Mouse (Mus musculus) forebrain, embryonic 13.5 days (tissue): ENCODE results near the gene Dusp3. TPM values are rescaled to one million over a fixed set of nuclear protein-coding genes. Genes with fewer than 3 reads are reported as not detected.

Experiments
- ATAC-seq: fragments of 200-750 bp; cut with Nextera tagmentation; 2 replicates; pipeline ENCODE4 v1.8.0; 2017
- H3K27ac ChIP-seq: fragments of 300-500 bp; sonication (generic); 2 replicates; pipeline ENCODE4 v1.5.1; 2015; ENCODE audit warnings: inconsistent platforms, mild to moderate bottlenecking, moderate library complexity
- H3K27me3 ChIP-seq: fragments of 300-500 bp; sonication (generic); 2 replicates; pipeline ENCODE4 v1.6.1; 2015; ENCODE audit warnings: mild to moderate bottlenecking, inconsistent platforms
- H3K36me3 ChIP-seq: fragments of 300-500 bp; sonication (generic); 2 replicates; pipeline ENCODE4 v1.6.1; 2015; ENCODE audit warnings: mild to moderate bottlenecking, inconsistent platforms; ENCODE audit not compliant: poor library complexity, severe bottlenecking
- H3K4me1 ChIP-seq: fragments of 300-500 bp; sonication (generic); 2 replicates; pipeline ENCODE4 v1.6.1; 2015; ENCODE audit warnings: inconsistent platforms
- H3K4me2 ChIP-seq: fragments of 300-500 bp; sonication (generic); 2 replicates; pipeline ENCODE4 v1.6.1; 2015; ENCODE audit warnings: inconsistent platforms, mild to moderate bottlenecking, moderate library complexity
- H3K4me3 ChIP-seq: fragments of 300-500 bp; sonication (generic); 2 replicates; pipeline ENCODE4 v1.5.1; 2015; ENCODE audit warnings: mild to moderate bottlenecking, inconsistent platforms
- H3K9ac ChIP-seq: fragments of 300-500 bp; sonication (generic); 2 replicates; pipeline ENCODE4 v1.6.1; 2015; ENCODE audit warnings: mild to moderate bottlenecking, inconsistent platforms
- H3K9me3 ChIP-seq: fragments of 300-500 bp; sonication (generic); replicated peaks from 2 replicates; pipeline ENCODE4 v1.6.1; 2016; ENCODE audit warnings: inconsistent platforms
- WGBS: fragments of 180-500 bp; shearing (Covaris S2); methylation state at CpG from one replicate; pipeline ENCODE4 v1.1.7; 2015; 5-methylcytosine and 5-hydroxymethylcytosine counted together
- polyA plus RNA-seq: library from polyadenylated mRNA; unstranded; fragments of >200 nt; fragmentation: Nextera tagmentation; extraction: Ambion mirVana; gene quantifications from 2 replicates; pipeline ENCODE4 v1.2.1, GENCODE M21; 2015

Dusp3 gene
- 8.5 and 8.7 TPM in 2 replicates for polyA plus RNA-seq

DNA sequence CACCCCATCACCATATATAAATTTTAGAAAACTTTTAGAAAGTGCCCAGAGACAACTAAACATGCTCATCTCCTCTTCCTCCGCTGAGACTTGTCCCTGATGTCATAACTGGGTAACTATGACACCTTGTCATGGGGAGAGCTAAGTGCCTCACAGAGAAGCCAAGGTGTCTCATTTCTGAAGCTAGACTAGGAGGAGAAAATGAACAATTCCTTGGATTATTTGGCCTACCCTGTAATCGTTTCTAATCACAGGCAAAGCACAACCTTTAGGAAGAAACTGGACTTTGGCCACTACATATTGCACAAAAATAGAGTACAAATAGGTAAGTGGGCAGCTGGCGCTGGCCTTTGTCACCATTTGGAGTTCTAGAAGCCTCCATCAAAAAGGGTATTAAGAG is at the start of gene Dusp3:
Dusp3 (minus strand) TSS at position 101 of the 400 bp plus-strand sequence.
- Histone ChIP-seq H3K9me3 (no peaks in the 10 kb centered on the region), H3K27ac (no peak within 1 kb of the TSS), H3K27me3 (no peaks in the 10 kb centered on the region), H3K4me3 (no peak within 1 kb of the TSS), H3K4me2 (no peak within 1 kb of the TSS), H3K9ac (no peak within 1 kb of the TSS), H3K4me1 (peaks cover 27% of the 10 kb centered on the region), H3K36me3 (no peaks in the 10 kb centered on the region)
- ATAC-seq, result no peak
- WGBS, result 77% methylated on average over 3 of the region's 3 CpGs

DNA sequence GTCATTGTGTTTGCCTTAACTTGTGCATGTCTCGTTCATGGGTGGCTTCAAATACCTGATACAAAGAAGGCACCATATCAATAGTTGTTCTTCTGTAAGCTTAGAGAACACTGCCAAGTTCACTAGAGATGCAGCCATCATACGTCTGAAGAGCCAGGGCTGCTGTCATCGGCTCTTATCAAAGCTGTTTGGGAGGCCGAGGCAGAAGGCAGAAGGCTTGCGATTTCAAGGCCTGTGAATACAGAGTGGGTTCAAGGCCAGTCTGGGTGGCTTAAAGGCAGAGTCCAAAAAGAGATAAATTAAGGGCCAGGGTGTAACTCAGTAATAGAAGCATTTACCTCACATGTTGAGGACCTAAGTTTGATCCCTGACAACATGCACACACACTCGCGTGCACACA is 49.5 kb upstream of the Dusp3 start:
- Histone ChIP-seq H3K4me3 (no peak overlapping the region), H3K4me1 (peaks cover under 1% of the 10 kb centered on the region; the same call in 1 of the 2 replicates), H3K9me3 (no peaks in the 10 kb centered on the region), H3K9ac (no peak overlapping the region), H3K4me2 (no peak overlapping the region), H3K27ac (no peak overlapping the region), H3K27me3 (no peaks in the 10 kb centered on the region), H3K36me3 (no peaks in the 10 kb centered on the region)
- 81% methylated on average over 7 of the region's 7 CpGs for WGBS
- ATAC-seq, result no peak

DNA sequence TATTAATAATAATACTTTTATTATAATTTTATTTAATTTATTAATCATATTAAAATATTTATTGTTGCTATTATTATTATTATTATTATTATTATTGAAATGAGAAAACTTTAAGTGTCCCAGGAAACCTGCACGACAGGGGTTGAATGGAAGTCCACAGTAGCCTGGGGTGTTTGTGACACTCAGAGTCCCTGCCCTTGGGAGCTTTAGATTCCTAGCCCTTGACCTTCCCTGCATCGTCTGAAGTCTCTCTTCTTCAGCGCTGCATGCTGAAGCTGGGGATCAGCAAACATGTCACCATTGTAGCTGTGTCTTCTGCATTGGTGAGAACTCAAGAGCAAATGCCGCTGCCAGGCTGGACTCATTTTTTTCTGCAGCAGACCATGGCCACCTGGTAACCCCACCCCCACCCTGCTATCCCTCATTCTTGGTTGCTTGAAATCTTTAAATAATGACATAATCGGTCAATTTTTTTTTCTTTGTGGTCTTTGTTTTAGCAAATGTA is 48.7 kb upstream of the Dusp3 start:
- H3K27me3 ChIP-seq, result no peaks in the 10 kb centered on the region
- no peak overlapping the region for H3K4me2 ChIP-seq
- no peaks in the 10 kb centered on the region for H3K36me3 ChIP-seq
- H3K9me3 ChIP-seq, result no peaks in the 10 kb centered on the region
- H3K4me1 ChIP-seq, result peaks cover 5% of the 10 kb centered on the region; the same call in 1 of the 2 replicates
- no peak overlapping the region for H3K27ac ChIP-seq
- no peak overlapping the region for H3K4me3 ChIP-seq
- H3K9ac ChIP-seq, result no peak overlapping the region
- ATAC-seq, result no peak
- 77% methylated on average over 5 of the region's 5 CpGs for WGBS

DNA sequence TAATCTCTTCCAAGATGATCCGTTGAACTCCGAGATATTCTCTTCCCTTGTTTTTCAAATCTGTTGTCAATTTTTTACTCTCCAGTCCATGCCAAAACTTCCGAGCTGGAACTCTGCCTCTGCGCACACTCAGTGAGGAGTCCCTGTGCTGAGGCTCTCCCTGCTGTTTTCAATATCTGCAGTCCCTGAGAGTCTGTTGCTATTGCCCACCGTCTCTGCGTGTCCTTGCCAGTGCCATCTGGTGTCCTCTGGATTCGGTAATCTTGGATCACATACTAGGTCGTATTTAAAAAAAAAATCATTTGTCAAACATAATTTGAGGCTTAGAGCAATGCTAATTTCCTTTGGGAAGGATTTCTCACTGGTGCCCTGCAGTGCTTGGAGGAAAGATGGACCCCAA is 48.1 kb upstream of the Dusp3 start:
- ATAC-seq, result no peak
- Histone ChIP-seq H3K4me3 (no peak overlapping the region), H3K9ac (no peak overlapping the region), H3K9me3 (no peaks in the 10 kb centered on the region), H3K4me1 (peaks cover 5% of the 10 kb centered on the region; the same call in 1 of the 2 replicates), H3K4me2 (no peak overlapping the region), H3K27ac (peak overlapping the region; percentile 35; the same call in 1 of the 2 replicates), H3K36me3 (no peaks in the 10 kb centered on the region), H3K27me3 (no peaks in the 10 kb centered on the region)
- 62% methylated on average over 8 of the region's 8 CpGs for WGBS

DNA sequence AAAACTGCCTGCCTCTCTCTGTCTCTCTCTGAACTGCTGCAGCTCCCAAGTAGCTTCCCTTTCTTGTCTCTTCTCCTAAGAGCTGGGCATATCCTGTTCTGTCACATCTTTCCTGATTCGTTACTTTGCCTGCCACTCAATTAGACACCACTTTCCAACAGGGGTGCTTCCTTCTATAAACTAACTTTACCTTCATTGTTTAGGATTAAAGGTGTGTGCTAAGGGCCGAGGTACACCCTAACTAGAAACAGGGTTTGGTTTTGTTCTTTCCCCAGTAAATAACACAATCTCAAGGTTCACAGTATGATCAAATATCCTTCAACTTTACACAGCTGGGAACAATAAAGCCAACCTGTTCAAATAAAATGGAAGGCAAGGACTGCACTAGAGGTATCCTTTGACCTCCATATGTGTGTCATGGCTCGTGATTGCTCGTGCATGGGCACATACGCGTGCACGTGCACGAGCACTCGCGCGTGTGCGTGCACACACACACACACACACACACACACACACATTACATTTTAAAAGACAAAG is 46.3 kb upstream of the Dusp3 start:
- ATAC-seq, result no peak
- peaks cover 8% of the 10 kb centered on the region for H3K4me1 ChIP-seq
- H3K36me3 ChIP-seq, result no peaks in the 10 kb centered on the region
- H3K9ac ChIP-seq, result no peak overlapping the region
- no peak overlapping the region for H3K4me2 ChIP-seq
- no peak overlapping the region for H3K4me3 ChIP-seq
- 93% methylated on average over 12 of the region's 12 CpGs for WGBS
- H3K9me3 ChIP-seq, result no peaks in the 10 kb centered on the region
- no peak overlapping the region for H3K27ac ChIP-seq
- no peaks in the 10 kb centered on the region for H3K27me3 ChIP-seq

DNA sequence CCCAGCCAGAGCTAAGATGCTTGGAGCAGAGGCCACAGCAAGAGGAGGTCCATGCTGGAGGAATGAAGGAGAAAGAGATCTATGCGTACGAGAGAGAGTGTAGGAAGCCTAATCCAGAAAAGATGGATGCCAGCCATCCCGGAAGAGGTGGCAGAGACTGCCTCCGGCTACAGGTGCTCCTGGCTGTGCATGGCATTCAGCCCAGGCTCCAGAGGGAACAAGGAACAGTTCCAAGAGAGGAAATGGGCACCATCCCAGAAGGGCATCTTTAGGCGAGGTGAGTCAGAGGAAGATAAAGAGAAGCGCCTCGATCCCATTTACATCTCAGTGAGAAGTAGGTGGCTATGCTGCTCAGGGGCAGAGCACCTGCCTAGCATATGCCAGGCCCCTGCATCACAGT is 44.3 kb upstream of the Dusp3 start:
- Histone ChIP-seq H3K36me3 (no peaks in the 10 kb centered on the region), H3K27ac (no peak overlapping the region), H3K9me3 (no peaks in the 10 kb centered on the region), H3K4me3 (no peak overlapping the region), H3K27me3 (no peaks in the 10 kb centered on the region), H3K4me2 (no peak overlapping the region), H3K9ac (no peak overlapping the region), H3K4me1 (peaks cover 18% of the 10 kb centered on the region)
- 72% methylated on average over 7 of the region's 7 CpGs for WGBS
- no peak for ATAC-seq

DNA sequence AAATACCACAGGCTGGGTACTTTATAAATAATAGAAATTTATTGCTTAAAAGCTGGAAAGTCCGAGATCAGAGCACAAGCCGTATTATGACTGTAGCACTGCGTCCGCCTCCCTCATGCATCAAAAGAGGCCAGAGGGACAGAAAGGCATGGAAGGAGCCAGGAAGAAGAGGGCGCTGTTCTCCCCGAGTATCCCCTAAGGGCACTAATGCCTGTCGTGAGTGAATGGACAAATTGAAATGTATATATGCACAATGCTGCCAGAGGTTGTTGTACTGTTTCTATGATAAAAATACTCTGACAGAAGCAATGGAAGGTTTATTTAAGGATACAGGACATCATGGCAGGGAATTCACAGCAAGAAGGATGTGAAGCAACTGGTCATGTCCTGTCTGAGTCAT is 43.2 kb upstream of the Dusp3 start:
- Histone ChIP-seq H3K27me3 (no peaks in the 10 kb centered on the region), H3K4me1 (peaks cover 30% of the 10 kb centered on the region), H3K4me2 (no peak overlapping the region), H3K27ac (no peak overlapping the region), H3K9ac (no peak overlapping the region), H3K9me3 (no peaks in the 10 kb centered on the region), H3K4me3 (no peak overlapping the region), H3K36me3 (no peaks in the 10 kb centered on the region)
- 35% methylated on average over 7 of the region's 7 CpGs for WGBS
- ATAC-seq, result no peak

DNA sequence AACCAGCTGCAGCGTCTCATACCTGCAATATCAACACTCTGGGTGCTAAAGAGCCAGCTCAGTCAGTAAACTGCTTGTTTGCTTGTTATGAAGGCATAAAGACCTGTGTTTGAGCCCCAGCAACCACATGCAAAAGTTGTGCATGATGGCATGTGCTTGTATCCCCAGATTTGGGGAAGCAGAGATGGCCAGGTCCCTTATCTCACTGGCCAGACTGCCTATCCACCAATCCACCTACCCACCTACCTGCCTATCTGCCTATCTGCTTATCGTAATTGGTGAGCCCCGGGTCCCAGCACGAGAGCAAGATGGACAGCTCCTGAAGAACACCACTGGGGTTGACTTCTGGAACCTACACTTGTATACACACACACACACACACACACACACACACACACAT is 42.5 kb upstream of the Dusp3 start:
- 85% methylated on average over 4 of the region's 4 CpGs for WGBS
- ATAC-seq, result no peak
- Histone ChIP-seq H3K4me3 (no peak overlapping the region), H3K27ac (no peak overlapping the region), H3K4me2 (no peak overlapping the region), H3K9ac (no peak overlapping the region; the same call in 1 of the 2 replicates), H3K9me3 (no peaks in the 10 kb centered on the region), H3K4me1 (peaks cover 36% of the 10 kb centered on the region), H3K36me3 (no peaks in the 10 kb centered on the region), H3K27me3 (no peaks in the 10 kb centered on the region)

DNA sequence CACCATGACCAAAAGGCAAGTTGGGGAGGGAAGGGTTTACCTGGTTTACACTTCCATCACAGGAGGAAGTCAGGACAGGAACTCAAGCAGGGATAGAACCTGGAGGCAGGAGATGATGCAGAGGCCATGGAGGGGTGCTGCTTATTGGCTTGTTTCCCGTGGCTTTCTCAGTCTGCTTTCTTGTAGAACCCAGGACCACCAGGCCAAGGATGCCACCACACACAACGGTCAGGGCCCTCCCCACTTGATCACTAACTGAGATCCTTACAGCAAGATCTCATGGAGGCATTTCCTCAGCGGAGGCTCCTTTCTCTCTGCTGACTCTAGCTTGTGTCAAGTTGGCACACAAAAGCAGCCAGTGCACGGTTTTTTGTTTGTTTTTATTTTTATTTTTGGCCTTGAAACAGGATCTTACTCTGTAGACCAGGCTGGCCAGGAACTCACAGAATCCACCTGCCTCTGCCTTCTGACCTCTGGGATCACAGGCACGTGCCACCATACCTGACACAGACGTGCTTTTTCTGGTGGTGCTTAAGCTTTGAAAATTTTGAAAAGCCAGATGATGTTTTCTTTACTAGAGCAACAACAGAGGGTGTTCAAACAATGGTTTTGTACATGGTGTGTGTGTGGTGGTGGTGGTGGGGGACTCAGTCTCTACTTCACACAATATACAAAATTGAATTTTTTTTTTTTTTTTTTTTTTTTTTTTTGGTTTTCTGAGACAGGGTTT is 41.4 kb upstream of the Dusp3 start, which contains the start of gene Mpp3:
Mpp3 (minus strand) TSS at position 375 of the 730 bp plus-strand sequence.
- H3K27me3 ChIP-seq, result no peaks in the 10 kb centered on the region
- WGBS, result 64% methylated on average over 6 of the region's 6 CpGs
- H3K9me3 ChIP-seq, result no peaks in the 10 kb centered on the region
- no peak for ATAC-seq
- H3K36me3 ChIP-seq, result peaks cover 10% of the 10 kb centered on the region
- peaks cover 44% of the 10 kb centered on the region for H3K4me1 ChIP-seq
- H3K27ac ChIP-seq, result peak within 1 kb of the TSS; percentile 91
- peak within 1 kb of the TSS; percentile 82 for H3K9ac ChIP-seq
- peak within 1 kb of the TSS; percentile 76 for H3K4me2 ChIP-seq
- H3K4me3 ChIP-seq, result peak within 1 kb of the TSS; percentile 66

DNA sequence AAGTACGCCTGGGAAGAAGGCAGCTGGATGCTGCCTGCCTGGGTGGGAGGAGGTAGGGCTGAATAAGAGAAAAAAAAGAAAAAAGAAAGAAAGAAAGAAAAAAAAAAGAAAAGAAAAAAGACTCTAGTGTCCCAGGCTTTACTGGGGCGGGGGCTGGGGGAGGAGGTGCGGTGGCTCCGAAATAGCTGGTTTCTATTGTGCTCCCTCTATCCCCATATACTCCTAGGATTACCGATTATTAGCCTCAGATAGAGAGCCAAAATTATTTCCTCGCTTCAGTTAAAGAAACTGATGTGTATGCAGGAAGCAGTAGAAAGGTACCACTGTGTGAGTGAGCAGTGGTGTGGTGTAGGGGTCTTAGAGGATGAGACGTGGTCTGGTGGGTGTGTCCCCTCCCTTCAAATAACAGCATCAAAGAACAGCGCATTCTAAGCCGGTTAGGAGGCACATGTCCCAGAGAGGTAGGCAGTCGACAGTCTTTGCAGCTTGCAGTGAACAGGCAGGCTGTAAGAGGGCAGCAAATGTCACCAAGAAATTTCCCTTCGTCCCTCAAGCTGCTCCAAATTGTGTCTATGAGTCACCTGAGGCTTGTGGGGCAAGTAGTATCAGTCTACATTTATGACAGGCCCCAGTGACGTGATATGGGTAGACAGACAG is 40.7 kb upstream of the Dusp3 start:
- ATAC-seq, result peak; percentile 17; the same call in 1 of the 2 replicates
- peak overlapping the region; percentile 76 for H3K4me2 ChIP-seq
- no peaks in the 10 kb centered on the region for H3K9me3 ChIP-seq
- H3K9ac ChIP-seq, result peak overlapping the region; percentile 82
- H3K27ac ChIP-seq, result peak overlapping the region; percentile 91
- H3K4me3 ChIP-seq, result peak overlapping the region; percentile 66
- H3K36me3 ChIP-seq, result peaks cover 16% of the 10 kb centered on the region
- H3K4me1 ChIP-seq, result peaks cover 44% of the 10 kb centered on the region
- 3% methylated on average over 12 of the region's 12 CpGs for WGBS
- no peaks in the 10 kb centered on the region for H3K27me3 ChIP-seq

DNA sequence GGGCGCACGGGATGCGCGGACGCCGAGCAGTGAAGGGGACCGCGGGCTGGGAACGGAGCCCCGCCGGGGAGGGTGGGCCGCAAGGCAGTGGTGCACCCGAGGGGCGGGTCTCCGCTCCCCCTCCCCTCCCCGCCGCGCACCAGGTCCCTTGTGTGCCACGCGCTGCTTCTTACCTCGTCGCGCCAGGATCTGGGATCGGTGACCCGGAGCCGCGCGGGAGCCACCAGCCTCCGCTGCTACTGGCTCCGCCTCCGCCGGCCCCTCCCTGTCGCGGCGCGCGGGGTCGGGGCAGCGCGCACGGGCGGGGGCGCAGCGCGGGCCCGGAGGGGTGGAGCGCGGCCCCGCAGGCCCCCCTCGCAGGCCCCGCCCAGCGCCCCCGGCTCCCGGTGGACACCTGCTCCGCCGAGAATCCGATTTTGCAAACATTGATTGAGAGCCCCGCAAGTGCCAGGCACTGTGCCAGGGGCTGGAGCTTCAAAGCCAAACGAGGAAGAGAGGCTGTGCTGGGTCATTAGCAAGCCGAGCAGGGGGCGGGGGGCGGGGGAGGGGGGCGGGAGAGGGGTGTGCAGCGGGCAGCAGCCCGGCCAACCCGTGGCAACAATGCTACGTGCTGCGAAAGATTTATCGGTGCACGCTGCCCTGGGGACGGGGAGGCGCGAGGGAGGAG is 40.0 kb upstream of the Dusp3 start:
- Histone ChIP-seq H3K27ac (peak overlapping the region; percentile 91), H3K4me2 (peak overlapping the region; percentile 76), H3K9me3 (no peaks in the 10 kb centered on the region), H3K9ac (peak overlapping the region; percentile 82), H3K4me1 (peaks cover 44% of the 10 kb centered on the region), H3K4me3 (peak overlapping the region; percentile 66), H3K36me3 (peaks cover 23% of the 10 kb centered on the region), H3K27me3 (no peaks in the 10 kb centered on the region)
- ATAC-seq, result peak; percentile 89
- 0% methylated on average over 44 of the region's 73 CpGs for WGBS
